Mouse (Mus musculus): ENCODE results near the gene Lrit2. TPM values are rescaled to one million over a fixed set of nuclear protein-coding genes. Genes with fewer than 3 reads are reported as not detected.

Lrit2 gene
- not detected for total RNA-seq (2021)
- long read RNA-seq, experiment 1, result 0 reads
- long read RNA-seq, experiment 2, result 0 reads

DNA sequence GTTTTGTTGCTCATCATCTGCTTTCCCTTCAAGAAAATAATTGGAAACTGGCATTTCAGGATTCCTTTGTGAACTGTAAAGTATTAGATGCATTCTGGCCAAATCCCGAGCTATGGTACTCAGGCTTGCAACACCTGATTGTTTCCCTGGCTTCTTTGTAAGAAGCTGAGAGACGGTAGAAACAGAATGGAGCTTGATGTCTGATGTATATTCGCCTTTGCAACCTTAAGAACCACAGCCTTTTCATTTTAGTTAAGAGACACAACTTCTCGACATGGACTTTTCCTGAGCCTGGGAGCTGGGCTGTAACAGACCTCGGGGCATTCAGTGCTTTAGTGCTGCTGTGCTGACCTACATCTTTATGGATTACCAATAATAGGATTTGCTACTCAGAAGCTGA lies at the start of gene Lrit2:
Gene Lrit2, plus strand, starts transcription at position 301 of the 400 bp plus-strand sequence.
- no peak for DNase-seq

DNA sequence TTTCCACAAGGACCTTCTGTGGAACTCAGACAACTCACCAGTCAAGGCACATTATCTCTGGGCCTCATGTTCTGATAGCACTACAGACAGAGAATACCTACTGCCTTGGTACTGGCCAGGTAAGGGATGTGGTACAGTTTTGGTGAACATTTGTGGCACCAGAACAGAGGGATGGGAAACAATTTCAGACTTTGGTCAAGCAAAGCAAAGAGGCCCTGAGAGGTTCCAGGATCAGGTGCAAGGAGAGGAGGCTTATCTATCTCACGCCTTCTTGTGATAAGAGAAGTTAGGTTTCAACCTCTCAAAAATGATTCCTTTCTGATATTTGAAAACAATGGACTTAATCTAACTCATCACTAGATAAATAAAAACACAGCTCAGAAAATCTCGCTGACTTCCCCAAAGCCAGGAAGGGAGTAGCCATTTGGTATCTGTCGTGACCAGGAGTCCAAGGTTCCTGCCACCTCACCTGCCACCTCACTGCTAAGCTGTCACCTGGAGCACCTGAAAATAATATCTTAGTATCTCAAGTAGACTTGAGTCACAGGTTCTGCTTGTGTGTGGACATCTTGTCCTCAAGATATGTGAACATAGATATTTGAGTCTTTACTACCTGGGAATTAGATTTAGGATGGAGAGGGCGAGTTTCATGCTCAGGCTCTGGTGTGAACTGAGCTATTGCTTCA lies 40.3 kb upstream of the Lrit2 start:
- DNase-seq, result no peak

DNA sequence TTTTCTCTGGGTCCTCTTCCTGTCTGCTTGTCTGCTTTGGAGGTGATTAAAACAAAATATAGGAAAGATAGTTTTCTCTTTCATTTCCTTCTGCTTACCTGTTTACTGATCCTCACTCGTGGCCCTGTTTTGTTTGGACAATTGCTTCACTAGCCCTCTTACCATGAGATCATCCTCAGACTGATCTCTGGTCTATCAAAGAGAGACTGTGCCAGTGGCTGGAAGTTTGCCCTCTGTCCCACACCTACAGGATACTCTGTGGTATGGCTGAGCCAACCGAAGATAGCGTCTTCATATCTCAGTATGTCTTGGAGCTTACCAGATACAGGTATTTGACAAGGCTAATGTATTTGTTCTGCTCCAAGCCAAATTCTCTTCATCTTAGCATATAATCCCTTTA lies 39.8 kb upstream of the Lrit2 start:
- no peak for DNase-seq

GRCm38 (mm10) chr14:37028555-37028954 lies 39.2 kb upstream of the Lrit2 start:
- DNase-seq, result peak in 1 of 2 experiments; percentile 6

DNA sequence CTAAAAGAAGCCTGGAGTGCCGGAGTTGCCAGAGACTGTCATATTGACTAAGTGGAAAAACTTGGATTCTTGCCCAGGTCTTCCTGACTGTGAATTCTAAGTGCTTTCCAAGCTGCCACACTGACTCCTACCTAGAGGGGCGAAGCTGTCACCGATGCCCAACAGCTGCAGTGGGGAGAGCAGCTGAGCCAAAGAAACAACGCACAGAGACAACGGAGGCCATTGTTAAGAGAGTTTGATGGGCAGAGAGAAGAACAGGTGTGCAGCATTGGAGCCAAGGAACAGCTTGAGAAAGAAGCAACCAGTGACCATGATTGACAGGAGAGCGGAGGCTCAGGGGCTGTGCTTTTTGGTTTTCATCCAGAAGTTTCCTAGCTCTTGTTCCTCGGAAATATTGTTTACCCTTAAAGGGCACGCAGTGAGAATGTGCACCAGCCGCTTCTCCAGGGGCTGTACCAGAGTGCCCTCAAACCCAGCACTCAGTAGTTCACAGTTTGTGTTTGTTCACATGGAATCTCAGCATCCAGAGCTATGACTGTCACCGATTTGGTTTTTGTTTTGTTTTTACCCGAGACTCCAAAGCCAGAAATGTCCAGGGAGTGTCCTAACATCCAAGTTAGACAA lies 35.1 kb upstream of the Lrit2 start:
- DNase-seq, result no peak

- DNase-seq, result peak; percentile 72 to 78
Measured at GRCm38 (mm10) chr14:37033241-37033640, 34.5 kb upstream of the Lrit2 start.

DNA sequence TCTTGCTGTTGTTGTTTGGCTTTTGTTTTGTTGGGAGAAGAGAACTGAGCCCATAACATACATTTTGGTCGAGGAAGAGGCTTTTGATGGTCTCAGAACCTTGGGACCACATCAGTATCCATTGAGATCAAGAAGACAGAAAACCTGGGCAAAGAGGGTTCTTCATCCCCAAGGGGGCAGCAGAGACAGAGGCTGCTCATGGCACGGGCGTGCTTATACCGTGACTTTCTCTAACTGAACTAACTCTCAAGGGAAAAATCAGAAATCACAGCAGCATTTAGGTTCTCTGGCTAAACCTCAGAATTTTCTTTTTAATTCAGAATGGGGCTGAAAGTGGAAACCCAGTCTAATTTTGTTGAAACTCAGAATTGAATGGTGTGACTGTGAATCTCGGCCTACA lies 33.3 kb upstream of the Lrit2 start:
- no peak for DNase-seq

GRCm38 (mm10) chr14:37048914-37049410 lies 18.8 kb upstream of the Lrit2 start, which contains the start of gene Rgr:
TSS of gene Rgr (minus strand) at chr14:37048964.
- no peak for DNase-seq

- DNase-seq, result no peak
Measured at GRCm38 (mm10) chr14:37064849-37065248, 2.9 kb upstream of the Lrit2 start.

- DNase-seq, result no peak
Measured at GRCm38 (mm10) chr14:37066636-37067035, 1.1 kb upstream of the Lrit2 start.

DNA sequence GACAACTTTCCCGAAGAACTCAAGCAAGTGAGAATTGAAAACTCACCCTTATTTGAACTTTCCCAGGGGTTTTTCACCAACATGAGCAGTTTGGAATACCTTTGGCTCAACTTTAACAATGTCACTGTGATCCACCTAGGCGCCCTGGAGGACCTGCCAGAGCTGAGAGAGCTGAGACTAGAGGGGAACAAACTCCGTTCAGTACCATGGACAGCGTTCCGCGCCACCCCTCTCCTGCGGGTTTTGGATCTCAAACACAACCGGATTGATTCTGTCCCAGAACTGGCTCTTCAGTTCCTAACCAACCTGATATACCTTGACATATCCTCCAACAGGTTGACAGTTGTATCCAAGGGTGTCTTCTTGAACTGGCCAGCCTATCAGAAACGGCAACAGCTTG lies 787 bp downstream of the Lrit2 start:
- DNase-seq, result peak; percentile 71 to 78

- no peak for DNase-seq
Measured at GRCm38 (mm10) chr14:37080724-37081123, 13.0 kb downstream of the Lrit2 start.

- DNase-seq, result no peak
Measured at GRCm38 (mm10) chr14:37083755-37084154, 16.0 kb downstream of the Lrit2 start.

GRCm38 (mm10) chr14:37094436-37094835 lies 26.7 kb downstream of the Lrit2 start:
- no peak for DNase-seq

DNA sequence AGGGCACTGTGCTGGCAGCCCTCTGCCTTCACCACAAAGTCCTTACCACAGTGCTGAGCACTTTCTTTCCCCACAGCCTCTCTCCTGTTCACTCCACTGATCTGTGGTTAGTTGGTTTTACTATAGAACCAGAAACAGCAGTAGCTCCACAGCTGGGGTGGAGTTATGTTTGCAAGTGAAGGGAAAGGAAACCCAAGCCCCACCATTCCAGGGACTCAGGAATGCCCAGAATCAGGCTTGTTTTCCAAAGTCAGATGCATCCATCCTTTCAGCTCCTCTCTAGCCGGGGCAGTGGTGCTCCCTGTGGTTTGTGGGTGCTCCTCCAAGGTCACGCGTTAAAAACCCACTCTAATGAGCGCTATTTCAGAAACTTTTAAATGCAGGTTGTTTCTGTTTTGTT lies 27.8 kb downstream of the Lrit2 start:
- no peak for DNase-seq

DNA sequence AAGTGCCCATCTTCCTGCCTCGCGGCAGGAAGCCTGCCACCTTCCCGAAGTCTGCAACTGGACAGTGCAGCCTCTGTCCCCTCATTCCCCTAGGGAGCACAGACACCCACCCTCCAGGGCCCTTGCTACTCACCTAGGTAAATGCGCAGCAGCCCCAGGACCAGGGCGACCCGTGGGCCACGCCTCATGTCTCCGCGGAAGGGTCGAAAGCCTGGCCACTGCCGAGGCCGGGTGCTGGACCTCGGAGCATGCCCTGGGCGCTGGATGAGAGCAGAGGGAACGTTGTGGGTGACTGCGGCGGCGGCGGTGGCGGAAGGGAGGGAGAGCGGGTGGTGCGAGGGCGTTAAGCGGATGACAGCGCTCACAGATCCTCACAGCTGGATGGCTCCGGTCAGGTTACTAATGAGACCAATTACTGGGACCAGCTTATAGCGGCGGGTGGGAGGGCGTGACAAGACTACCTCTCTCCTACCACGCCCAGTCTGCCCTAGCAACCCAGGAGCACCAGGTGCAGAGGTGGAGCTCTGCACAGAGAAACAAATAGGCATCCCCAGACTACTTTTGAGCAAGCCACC lies 30.3 kb downstream of the Lrit2 start, which contains the start of gene Cdhr1:
Gene Cdhr1, minus strand, starts transcription at position 392 of the 575 bp plus-strand sequence.
- DNase-seq, result peak in 1 of 2 experiments; percentile 10

DNA sequence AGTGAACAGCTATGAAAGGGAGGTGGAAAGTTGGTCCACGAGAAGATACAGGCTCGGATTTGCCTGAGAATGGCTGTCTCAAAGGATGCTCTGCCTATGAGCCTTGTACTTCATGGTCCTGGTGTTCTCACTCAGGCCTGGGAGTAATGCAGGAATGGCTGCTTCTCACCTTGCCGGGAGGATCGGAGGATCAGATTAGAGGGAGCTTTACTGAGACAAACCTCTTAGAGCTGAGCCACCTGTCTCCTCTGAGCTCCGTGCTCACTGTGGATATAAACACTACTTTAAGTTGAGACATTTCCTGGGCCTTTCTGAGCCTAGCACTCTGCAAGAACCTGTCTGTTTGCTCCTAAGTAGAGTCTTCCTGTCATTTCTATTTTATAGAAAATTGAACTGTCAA lies 33.8 kb downstream of the Lrit2 start:
- DNase-seq, result no peak

- DNase-seq, result no peak
Measured at GRCm38 (mm10) chr14:37102484-37102883, 34.8 kb downstream of the Lrit2 start.

DNA sequence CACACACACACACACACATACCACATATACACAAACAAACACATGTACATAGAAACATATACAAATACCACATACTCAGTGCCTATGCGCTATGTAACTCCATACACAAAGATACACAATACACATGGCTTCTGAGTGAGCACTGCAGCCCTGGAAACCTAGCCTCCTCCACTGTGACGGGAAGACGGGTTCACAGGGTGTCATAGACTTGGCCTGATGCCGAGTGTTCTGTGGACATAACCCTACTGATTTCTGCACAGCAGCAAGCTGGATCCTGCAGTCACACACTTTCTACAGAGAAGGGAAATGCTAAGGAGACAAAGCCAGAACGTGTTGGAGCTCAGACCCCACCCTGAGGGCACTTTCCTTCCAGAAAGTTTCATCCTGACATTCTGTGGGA lies 37.0 kb downstream of the Lrit2 start:
- peak; percentile 16 to 45 for DNase-seq

DNA sequence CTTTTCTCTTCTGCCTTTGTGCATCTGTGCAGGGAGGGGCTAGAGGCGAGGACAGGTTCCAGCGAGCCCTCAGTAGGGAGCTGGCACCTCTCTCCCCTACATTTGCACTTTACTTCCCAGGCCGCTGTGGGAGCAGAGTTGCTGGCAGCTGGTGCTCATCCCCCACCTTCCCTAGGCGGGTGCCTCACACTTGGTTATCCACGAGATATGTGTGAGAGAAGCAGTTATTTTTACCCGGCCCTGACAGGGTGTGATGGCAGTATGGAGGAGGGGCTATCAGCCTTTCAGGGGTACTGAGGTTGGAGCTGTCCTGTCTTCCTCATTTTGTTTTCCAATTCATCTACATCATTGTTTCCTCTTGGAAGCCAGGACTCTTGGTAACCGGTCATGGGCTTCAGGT lies 38.1 kb downstream of the Lrit2 start:
- DNase-seq, result no peak

DNA sequence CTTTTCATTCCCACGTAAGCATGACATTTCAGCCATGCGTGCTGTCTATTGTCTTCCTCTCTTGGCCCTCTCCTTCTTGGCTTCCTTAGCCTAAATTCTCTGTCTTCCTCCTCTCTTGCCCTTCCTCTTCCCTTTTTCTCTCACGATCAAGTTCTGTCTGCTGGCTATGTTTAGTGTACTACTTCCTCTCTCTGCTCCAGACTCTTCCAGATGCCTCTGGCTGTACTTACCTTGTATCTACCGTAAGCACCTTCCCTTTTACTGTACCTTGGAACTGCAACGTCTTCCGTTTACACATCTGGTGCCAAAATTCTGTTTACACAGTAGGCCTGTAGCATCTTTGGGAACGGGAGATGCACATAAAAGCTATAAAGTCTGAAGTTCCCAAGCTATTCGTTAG lies 41.7 kb downstream of the Lrit2 start:
- no peak for DNase-seq

GRCm38 (mm10) chr14:37109975-37110374 lies 42.2 kb downstream of the Lrit2 start:
- DNase-seq, result no peak

DNA sequence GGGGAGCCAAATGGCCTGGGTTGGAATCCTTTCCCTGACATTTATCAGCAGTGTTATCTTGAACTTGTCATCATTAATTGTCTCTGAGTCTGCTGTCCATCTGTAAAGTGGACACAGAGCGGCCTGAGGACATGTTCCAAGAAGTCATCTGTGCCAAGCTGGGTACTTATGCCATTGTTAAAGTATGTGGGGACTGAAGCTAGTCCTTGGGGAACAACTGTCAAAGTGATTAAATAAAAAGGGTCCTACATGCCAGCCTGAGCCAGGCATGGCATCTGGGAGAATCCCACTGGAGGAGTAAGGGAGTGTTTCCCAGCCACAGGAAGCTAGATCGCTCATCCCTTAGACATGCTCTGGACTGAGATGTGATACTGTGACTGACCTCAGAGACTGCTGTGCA lies 42.7 kb downstream of the Lrit2 start:
- DNase-seq, result no peak
